In genomic region chr3:149246935-149247625, GRCm38 (mm10) we compare ENCODE assay signal across 10 mouse cellular contexts.
DNase-seq lines count a peak whose midpoint lies in the region; ATAC-seq and TF ChIP-seq lines count a peak whose summit lies in the region.
"Had no signal": no experiment of that assay in that cellular context is flagged by ENCODE, and none has a peak within 500 bp of the region (broad histone marks: within the 10 kb centered on the region; RNA-seq: fewer than 3 reads in every experiment).

No protein-coding gene starts in this region.

- no peak overlapping the region for H3K9ac ChIP-seq in lung, postnatal 0 days (replicated peaks; ENCODE audit: low read depth)
- H3K9ac ChIP-seq in limb, embryonic 14.5 days (ENCODE audit: low read depth, low read length, severe bottlenecking) = no peak overlapping the region

- WGBS in heart, embryonic 10.5 days = 78% methylated on average over 10 of the region's 10 CpGs
- 55% methylated on average over 10 of the region's 10 CpGs for whole genome bisulfite sequencing in lung, postnatal 0 days
- WGBS in lung, adult 2 months = 67% methylated on average over 10 of the region's 10 CpGs
- WGBS in limb, embryonic 14.5 days = 32% methylated on average over 10 of the region's 10 CpGs

- no peak for ATAC-seq in lung, postnatal 0 days
- 0 out of 2 replicates have a peak, but pooled peaks have one; percentile 32 for ATAC-seq in common myeloid progenitor, adult 5-6 weeks (replicated peaks; ENCODE audit: low read depth, poor library complexity, severe bottlenecking)
- no peak for ATAC-seq in limb, embryonic 14.5 days (ENCODE audit: low FRiP score, low read depth)

- TF ChIP-seq EP300 in lung, postnatal 0 days (IDR thresholded peaks at IDR 0.05) = no peak

- no peak overlapping the region for H3K4me2 ChIP-seq in lung, postnatal 0 days (replicated peaks; ENCODE audit: low read depth, low read length)
- H3K4me2 ChIP-seq in limb, embryonic 14.5 days (replicated peaks; ENCODE audit: low read depth, low read length, severe bottlenecking) = peak overlapping the region; percentile 17; the same call in 1 of the 2 replicates

- TF ChIP-seq POLR2A in lung, adult 2 months (IDR thresholded peaks at IDR 0.05; ENCODE audit: borderline replicate concordance, extremely low read depth, low read depth, low read length) = no peak
- TF ChIP-seq POLR2A in limb, embryonic 14.5 days (IDR thresholded peaks at IDR 0.05; ENCODE audit: borderline replicate concordance, extremely low read depth, insufficient read depth, insufficient read length) = no peak

- DNase-seq in heart, adult 11 months = peak; percentile 48
- DNase-seq in heart, embryonic 10.5 days (ENCODE audit: low spot score) = no peak
- DNase-seq in lung, postnatal 0 days (ENCODE audit: low spot score) = peak; percentile 52
- no peak for DNase-seq in lung, adult 2 months
- DNase-seq in limb, embryonic 14.5 days (ENCODE audit: low spot score) = peak; percentile 72
- no peak for DNase-seq in adrenal gland, adult (ENCODE audit: inconsistent age in 2 of 2, low spot score in 1 of 2)
- DNase-seq in thymus, postnatal 14 days = no peak
- DNase-seq: cerebellum, adult 11 months; kidney, adult 8-10 months had no signal

- no peaks in the 10 kb centered on the region for H3K9me3 ChIP-seq in heart, embryonic 10.5 days
- H3K9me3 ChIP-seq in lung, postnatal 0 days (ENCODE audit: low read length) = no peaks in the 10 kb centered on the region
- H3K9me3 ChIP-seq in limb, embryonic 14.5 days (ENCODE audit: control insufficient read depth, low read length) = no peaks in the 10 kb centered on the region

- H3K36me3 ChIP-seq in heart, embryonic 10.5 days = no peaks in the 10 kb centered on the region
- no peaks in the 10 kb centered on the region for H3K36me3 ChIP-seq in lung, postnatal 0 days (ENCODE audit: insufficient read depth, low read length)
- no peaks in the 10 kb centered on the region for H3K36me3 ChIP-seq in limb, embryonic 14.5 days (ENCODE audit: control insufficient read depth, insufficient read depth, low read length)

- TF ChIP-seq CTCF in lung, postnatal 0 days (IDR thresholded peaks at IDR 0.05) = peak; percentile 8; the same call in 1 of the 2 replicates
- no peak for TF ChIP-seq CTCF in lung, adult 2 months (IDR thresholded peaks at IDR 0.05; ENCODE audit: insufficient read depth, low read length)

- H3K27me3 ChIP-seq in heart, embryonic 10.5 days (ENCODE audit: insufficient read depth, poor library complexity, severe bottlenecking) = no peaks in the 10 kb centered on the region
- H3K27me3 ChIP-seq in lung, postnatal 0 days (replicated peaks; ENCODE audit: insufficient read depth, low read length) = no peaks in the 10 kb centered on the region
- no peaks in the 10 kb centered on the region for H3K27me3 ChIP-seq in limb, embryonic 14.5 days (ENCODE audit: control insufficient read depth, insufficient read depth, low read length)

- no peaks in the 10 kb centered on the region; the same call in 1 of the 2 replicates for H3K4me1 ChIP-seq in heart, embryonic 10.5 days
- H3K4me1 ChIP-seq in lung, postnatal 0 days (ENCODE audit: insufficient read depth, low read depth, low read length) = no peaks in the 10 kb centered on the region
- no peaks in the 10 kb centered on the region for H3K4me1 ChIP-seq in lung, adult 2 months (ENCODE audit: control insufficient read depth, insufficient read depth, low read length)
- H3K4me1 ChIP-seq in limb, embryonic 14.5 days (ENCODE audit: control insufficient read depth, insufficient read depth, low read length) = peaks cover 6% of the 10 kb centered on the region; the same call in 1 of the 2 replicates

- no peak overlapping the region for H3K4me3 ChIP-seq in heart, embryonic 10.5 days
- H3K4me3 ChIP-seq in lung, postnatal 0 days (ENCODE audit: low read depth, low read length) = no peak overlapping the region
- no peak overlapping the region for H3K4me3 ChIP-seq in lung, adult 2 months (replicated peaks; ENCODE audit: extremely low read depth, low read depth, low read length)
- no peak overlapping the region for H3K4me3 ChIP-seq in limb, embryonic 14.5 days (replicated peaks; ENCODE audit: low read length)

- H3K27ac ChIP-seq in heart, embryonic 10.5 days = no peak overlapping the region
- no peak overlapping the region for H3K27ac ChIP-seq in lung, postnatal 0 days (ENCODE audit: low read length)
- no peak overlapping the region for H3K27ac ChIP-seq in limb, embryonic 14.5 days (replicated peaks; ENCODE audit: low read depth, low read length)

Comparison
In these comparisons a context has a peak if more than half of its experiments do, and no peak if none do; other contexts are left out.
1. DNase-seq: peak in heart, adult 11 months (single experiment), lung, postnatal 0 days (single experiment) and limb, embryonic 14.5 days (single experiment); none in heart, embryonic 10.5 days (single experiment), lung, adult 2 months (single experiment), adrenal gland, adult (0 of 2) and thymus, postnatal 14 days (single experiment).